Mouse (Mus musculus) layer of hippocampus, adult 9-10 months (tissue): Measurements from ENCODE around the gene Gm20503.

Source experiments
- DNase-seq: peaks from one replicate; pipeline ENCODE4 v3.0.0; 2022; ENCODE audit warnings: low spot score

Gm20503 gene

GRCm38 (mm10) chr4:59007974-59008373, 5.0 kb downstream of the Gm20503 start:
- no peak for DNase-seq

- DNase-seq, result no peak
These were observed 6.2 kb downstream of the Gm20503 start for GRCm38 (mm10) chr4:59009186-59009585.

GRCm38 (mm10) chr4:59009696-59010095, 6.7 kb downstream of the Gm20503 start:
- DNase-seq, result no peak

GRCm38 (mm10) chr4:59011446-59011845, 8.4 kb downstream of the Gm20503 start:
- DNase-seq, result no peak

GRCm38 (mm10) chr4:59015181-59015580, 12.2 kb downstream of the Gm20503 start:
- DNase-seq, result no peak

GRCm38 (mm10) chr4:59016922-59017321, 13.9 kb downstream of the Gm20503 start:
- DNase-seq, result no peak

- no peak for DNase-seq
These were observed 31.4 kb downstream of the Gm20503 start for GRCm38 (mm10) chr4:59034325-59034917.

GRCm38 (mm10) chr4:59034918-59035785, 32.1 kb downstream of the Gm20503 start, which contains the start of gene Gng10:
TSS of gene Gng10 (plus strand) at chr4:59035088.
- DNase-seq, result no peak

GRCm38 (mm10) chr4:59035786-59036350, 32.9 kb downstream of the Gm20503 start:
- no peak for DNase-seq

GRCm38 (mm10) chr4:59036490-59037127, 33.6 kb downstream of the Gm20503 start:
- no peak for DNase-seq

GRCm38 (mm10) chr4:59037525-59037924, 34.5 kb downstream of the Gm20503 start:
- no peak for DNase-seq

- DNase-seq, result no peak
These were observed 37.6 kb downstream of the Gm20503 start for GRCm38 (mm10) chr4:59040397-59041287.

- no peak for DNase-seq
These were observed 40.1 kb downstream of the Gm20503 start for GRCm38 (mm10) chr4:59043074-59043473.

GRCm38 (mm10) chr4:59043891-59044290, 40.9 kb downstream of the Gm20503 start:
- DNase-seq, result no peak

- no peak for DNase-seq
These were observed 44.2 kb downstream of the Gm20503 start for GRCm38 (mm10) chr4:59047222-59047621.

GRCm38 (mm10) chr4:59051081-59051480, 48.1 kb downstream of the Gm20503 start:
- DNase-seq, result no peak

GRCm38 (mm10) chr4:59057929-59058328, 54.9 kb downstream of the Gm20503 start:
- DNase-seq, result no peak

- no peak for DNase-seq
These were observed 59.5 kb downstream of the Gm20503 start for GRCm38 (mm10) chr4:59062526-59062925.

- DNase-seq, result no peak
These were observed 66.3 kb downstream of the Gm20503 start for GRCm38 (mm10) chr4:59069276-59069675.

- DNase-seq, result no peak
These were observed 80.4 kb downstream of the Gm20503 start for GRCm38 (mm10) chr4:59083430-59083829.

GRCm38 (mm10) chr4:59089391-59089790, 86.4 kb downstream of the Gm20503 start:
- DNase-seq, result no peak
